Mouse (Mus musculus): ENCODE measurements around the gene Rtkn2. TPM values are rescaled to one million over a fixed set of nuclear protein-coding genes. Genes with fewer than 3 reads are reported as not detected.

Rtkn2 gene
- polyA plus RNA-seq, 1 experiment from 2014 or later, result 11.2 TPM

GRCm38 (mm10) chr10:67955982-67956381 lies 23.4 kb upstream of the Rtkn2 start:
- no peaks in the 10 kb centered on the region for H3K4me1 ChIP-seq (ENCODE audit: control insufficient read depth, insufficient read depth, low read length)
- no peak overlapping the region for H3K27ac ChIP-seq (ENCODE audit: low read depth, low read length)
- no peak overlapping the region for H3K4me3 ChIP-seq (ENCODE audit: low read depth, low read length)
- 88% methylated on average over 2 of the region's 2 CpGs for WGBS
- no peaks in the 10 kb centered on the region for H3K27me3 ChIP-seq (replicated peaks; ENCODE audit: control insufficient read depth, insufficient read depth, low read length)
- H3K36me3 ChIP-seq (ENCODE audit: control insufficient read depth, insufficient read depth, low read length), result no peaks in the 10 kb centered on the region
- no peaks in the 10 kb centered on the region for H3K9me3 ChIP-seq (replicated peaks; ENCODE audit: control insufficient read depth, low read length)
- DNase-seq (ENCODE audit: low spot score) (no peak), ATAC-seq (no peak)
- no peak overlapping the region for H3K9ac ChIP-seq (ENCODE audit: low read length)
- no peak overlapping the region for H3K4me2 ChIP-seq (ENCODE audit: low read length)

- H3K27me3 ChIP-seq (replicated peaks; ENCODE audit: control insufficient read depth, insufficient read depth, low read length), result no peaks in the 10 kb centered on the region
- H3K9me3 ChIP-seq (replicated peaks; ENCODE audit: control insufficient read depth, low read length), result no peaks in the 10 kb centered on the region
- H3K4me2 ChIP-seq (ENCODE audit: low read length), result no peak overlapping the region
- H3K36me3 ChIP-seq (ENCODE audit: control insufficient read depth, insufficient read depth, low read length), result no peaks in the 10 kb centered on the region
- H3K4me3 ChIP-seq (ENCODE audit: low read depth, low read length), result no peak overlapping the region
- 61% methylated on average over 3 of the region's 3 CpGs for WGBS
- H3K4me1 ChIP-seq (ENCODE audit: control insufficient read depth, insufficient read depth, low read length), result peaks cover 5% of the 10 kb centered on the region; the same call in 1 of the 2 replicates
- ATAC-seq (no peak), DNase-seq (ENCODE audit: low spot score) (no peak)
- no peak overlapping the region for H3K27ac ChIP-seq (ENCODE audit: low read depth, low read length)
- no peak overlapping the region for H3K9ac ChIP-seq (ENCODE audit: low read length)
Measured at GRCm38 (mm10) chr10:67959982-67960381, 19.4 kb upstream of the Rtkn2 start.

GRCm38 (mm10) chr10:67962496-67962895 lies 16.9 kb upstream of the Rtkn2 start:
- peak overlapping the region; percentile 20; the same call in 1 of the 2 replicates for H3K4me2 ChIP-seq (ENCODE audit: low read length)
- H3K27me3 ChIP-seq (replicated peaks; ENCODE audit: control insufficient read depth, insufficient read depth, low read length), result no peaks in the 10 kb centered on the region
- peaks cover 5% of the 10 kb centered on the region; the same call in 1 of the 2 replicates for H3K4me1 ChIP-seq (ENCODE audit: control insufficient read depth, insufficient read depth, low read length)
- no peak overlapping the region for H3K27ac ChIP-seq (ENCODE audit: low read depth, low read length)
- DNase-seq (ENCODE audit: low spot score), result peak; percentile 57
- no peak overlapping the region for H3K9ac ChIP-seq (ENCODE audit: low read length)
- H3K4me3 ChIP-seq (ENCODE audit: low read depth, low read length), result no peak overlapping the region
- WGBS, result 24% methylated on average over 10 of the region's 10 CpGs
- no peaks in the 10 kb centered on the region for H3K36me3 ChIP-seq (ENCODE audit: control insufficient read depth, insufficient read depth, low read length)
- ATAC-seq, result no peak
- H3K9me3 ChIP-seq (replicated peaks; ENCODE audit: control insufficient read depth, low read length), result no peaks in the 10 kb centered on the region

GRCm38 (mm10) chr10:67964060-67964459 lies 15.3 kb upstream of the Rtkn2 start:
- H3K4me3 ChIP-seq (ENCODE audit: low read depth, low read length), result no peak overlapping the region
- H3K9me3 ChIP-seq (replicated peaks; ENCODE audit: control insufficient read depth, low read length), result no peaks in the 10 kb centered on the region
- ATAC-seq (no peak), DNase-seq (ENCODE audit: low spot score) (peak; percentile 17)
- no peaks in the 10 kb centered on the region for H3K36me3 ChIP-seq (ENCODE audit: control insufficient read depth, insufficient read depth, low read length)
- no peak overlapping the region for H3K27ac ChIP-seq (ENCODE audit: low read depth, low read length)
- H3K27me3 ChIP-seq (replicated peaks; ENCODE audit: control insufficient read depth, insufficient read depth, low read length), result no peaks in the 10 kb centered on the region
- peaks cover 5% of the 10 kb centered on the region; the same call in 1 of the 2 replicates for H3K4me1 ChIP-seq (ENCODE audit: control insufficient read depth, insufficient read depth, low read length)
- no peak overlapping the region for H3K4me2 ChIP-seq (ENCODE audit: low read length)
- H3K9ac ChIP-seq (ENCODE audit: low read length), result no peak overlapping the region
- WGBS, result 33% methylated on average over 8 of the region's 8 CpGs

- 84% methylated on average over 4 of the region's 4 CpGs for WGBS
- Histone ChIP-seq H3K4me1 (ENCODE audit: control insufficient read depth, insufficient read depth, low read length) (peaks cover 5% of the 10 kb centered on the region; the same call in 1 of the 2 replicates), H3K27me3 (replicated peaks; ENCODE audit: control insufficient read depth, insufficient read depth, low read length) (no peaks in the 10 kb centered on the region), H3K36me3 (ENCODE audit: control insufficient read depth, insufficient read depth, low read length) (no peaks in the 10 kb centered on the region), H3K9me3 (replicated peaks; ENCODE audit: control insufficient read depth, low read length) (no peaks in the 10 kb centered on the region), H3K27ac (ENCODE audit: low read depth, low read length) (no peak overlapping the region), H3K9ac (ENCODE audit: low read length) (no peak overlapping the region), H3K4me3 (ENCODE audit: low read depth, low read length) (no peak overlapping the region), H3K4me2 (ENCODE audit: low read length) (no peak overlapping the region)
- no peak for ATAC-seq
- DNase-seq (ENCODE audit: low spot score), result no peak
Measured at GRCm38 (mm10) chr10:67965251-67965986, 14.0 kb upstream of the Rtkn2 start.

- ATAC-seq (no peak), DNase-seq (ENCODE audit: low spot score) (no peak)
- Histone ChIP-seq H3K4me1 (ENCODE audit: control insufficient read depth, insufficient read depth, low read length) (peaks cover 5% of the 10 kb centered on the region; the same call in 1 of the 2 replicates), H3K36me3 (ENCODE audit: control insufficient read depth, insufficient read depth, low read length) (no peaks in the 10 kb centered on the region), H3K4me3 (ENCODE audit: low read depth, low read length) (no peak overlapping the region), H3K9ac (ENCODE audit: low read length) (no peak overlapping the region), H3K9me3 (replicated peaks; ENCODE audit: control insufficient read depth, low read length) (no peaks in the 10 kb centered on the region), H3K27ac (ENCODE audit: low read depth, low read length) (no peak overlapping the region), H3K27me3 (replicated peaks; ENCODE audit: control insufficient read depth, insufficient read depth, low read length) (no peaks in the 10 kb centered on the region), H3K4me2 (ENCODE audit: low read length) (no peak overlapping the region)
- WGBS, result 63% methylated on average over 6 of the region's 6 CpGs
Measured at GRCm38 (mm10) chr10:67966102-67966501, 13.3 kb upstream of the Rtkn2 start.

GRCm38 (mm10) chr10:67966983-67967382 lies 12.4 kb upstream of the Rtkn2 start:
- ATAC-seq, result no peak
- DNase-seq (ENCODE audit: low spot score), result no peak
- Histone ChIP-seq H3K36me3 (ENCODE audit: control insufficient read depth, insufficient read depth, low read length) (no peaks in the 10 kb centered on the region), H3K9me3 (replicated peaks; ENCODE audit: control insufficient read depth, low read length) (no peaks in the 10 kb centered on the region), H3K4me3 (ENCODE audit: low read depth, low read length) (no peak overlapping the region), H3K9ac (ENCODE audit: low read length) (no peak overlapping the region), H3K27me3 (replicated peaks; ENCODE audit: control insufficient read depth, insufficient read depth, low read length) (no peaks in the 10 kb centered on the region), H3K27ac (ENCODE audit: low read depth, low read length) (no peak overlapping the region), H3K4me2 (ENCODE audit: low read length) (no peak overlapping the region), H3K4me1 (ENCODE audit: control insufficient read depth, insufficient read depth, low read length) (peaks cover 5% of the 10 kb centered on the region; the same call in 1 of the 2 replicates)
- 88% methylated on average over 2 of the region's 2 CpGs for WGBS

GRCm38 (mm10) chr10:67971166-67971796 lies 8.1 kb upstream of the Rtkn2 start:
- ATAC-seq, result no peak
- H3K36me3 ChIP-seq (ENCODE audit: control insufficient read depth, insufficient read depth, low read length), result no peaks in the 10 kb centered on the region
- no peak overlapping the region for H3K27ac ChIP-seq (ENCODE audit: low read depth, low read length)
- H3K4me2 ChIP-seq (ENCODE audit: low read length), result no peak overlapping the region
- no peak overlapping the region for H3K9ac ChIP-seq (ENCODE audit: low read length)
- 82% methylated on average over 11 of the region's 11 CpGs for WGBS
- no peak overlapping the region for H3K4me3 ChIP-seq (ENCODE audit: low read depth, low read length)
- DNase-seq (ENCODE audit: low spot score), result no peak
- no peaks in the 10 kb centered on the region for H3K27me3 ChIP-seq (replicated peaks; ENCODE audit: control insufficient read depth, insufficient read depth, low read length)
- no peaks in the 10 kb centered on the region for H3K9me3 ChIP-seq (replicated peaks; ENCODE audit: control insufficient read depth, low read length)
- no peaks in the 10 kb centered on the region for H3K4me1 ChIP-seq (ENCODE audit: control insufficient read depth, insufficient read depth, low read length)

- ATAC-seq, result no peak
- WGBS, result 65% methylated on average over 4 of the region's 4 CpGs
Measured at GRCm38 (mm10) chr10:67977271-67977670, 2.1 kb upstream of the Rtkn2 start.

More at GRCm38 (mm10) chr10:67977271-67977670, 2.1 kb upstream of the Rtkn2 start:
- Histone ChIP-seq H3K4me2 (ENCODE audit: low read length) (no peak overlapping the region), H3K9ac (ENCODE audit: low read length) (no peak overlapping the region), H3K9me3 (replicated peaks; ENCODE audit: control insufficient read depth, low read length) (no peaks in the 10 kb centered on the region), H3K27me3 (replicated peaks; ENCODE audit: control insufficient read depth, insufficient read depth, low read length) (no peaks in the 10 kb centered on the region), H3K36me3 (ENCODE audit: control insufficient read depth, insufficient read depth, low read length) (no peaks in the 10 kb centered on the region), H3K4me3 (ENCODE audit: low read depth, low read length) (no peak overlapping the region), H3K27ac (ENCODE audit: low read depth, low read length) (no peak overlapping the region), H3K4me1 (ENCODE audit: control insufficient read depth, insufficient read depth, low read length) (peaks cover 3% of the 10 kb centered on the region)
- no peak for DNase-seq (ENCODE audit: low spot score)
